Mouse (Mus musculus) cerebellum, adult 2 months (tissue): ENCODE results near the gene Rptn.

Experiments
- CTCF ChIP-seq: fragments of 200-500 bp; IDR thresholded peaks from 2 replicates; pipeline ENCODE4 v1.5.1; 2011; ENCODE audit warnings: low read depth, mild to moderate bottlenecking, control low read depth, low read length, moderate library complexity, borderline replicate concordance; ENCODE audit not compliant: insufficient read depth
- POLR2A ChIP-seq: fragments of 200-500 bp; IDR thresholded peaks from 2 replicates; pipeline ENCODE4 v1.6.1; 2011; ENCODE audit warnings: low read length, control low read depth, borderline replicate concordance; ENCODE audit not compliant: insufficient read depth

DNA sequence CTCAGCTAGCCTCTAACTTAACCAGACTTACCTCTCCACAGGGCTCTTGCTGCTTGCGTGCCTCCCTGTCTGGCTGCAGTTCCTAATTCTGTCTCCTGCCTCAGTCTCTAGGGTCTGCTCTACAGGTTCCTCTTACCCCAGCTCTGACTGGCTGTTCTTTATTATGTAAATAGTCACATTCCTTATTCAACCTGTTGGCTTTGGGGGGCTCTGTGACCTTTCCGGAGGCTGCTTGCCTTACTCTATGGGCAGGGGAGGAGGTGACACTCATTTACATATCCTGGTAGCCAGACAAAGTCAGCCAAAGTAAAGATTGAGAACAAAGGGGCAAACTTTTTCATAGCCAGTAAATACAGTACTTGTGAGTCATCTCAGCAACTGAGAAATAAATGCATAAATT, 18.4 kb downstream of the Rptn start:
- TF ChIP-seq CTCF (no peak), POLR2A (no peak)
